Mouse (Mus musculus) small intestine, adult 2 months (tissue): ENCODE data around the gene Tctn1. TPM values are rescaled to one million over a fixed set of nuclear protein-coding genes. Genes with fewer than 3 reads are reported as not detected.

Experiments
- H3K27ac ChIP-seq: fragments of 200-500 bp; 2 replicates; pipeline ENCODE4 v1.5.1; 2012; ENCODE audit warnings: low read depth, low read length, control low read depth, inconsistent platforms; ENCODE audit not compliant: insufficient read depth
- H3K27me3 ChIP-seq: fragments of 200-500 bp; 2 replicates; pipeline ENCODE4 v1.6.1; 2012; ENCODE audit warnings: mild to moderate bottlenecking, moderate library complexity, low read length, inconsistent platforms; ENCODE audit not compliant: control insufficient read depth, insufficient read depth
- H3K36me3 ChIP-seq: fragments of 200-500 bp; 2 replicates; pipeline ENCODE4 v1.6.1; 2012; ENCODE audit warnings: mild to moderate bottlenecking, low read length, control low read depth, inconsistent platforms; ENCODE audit not compliant: control insufficient read depth, insufficient read depth
- H3K4me1 ChIP-seq: fragments of 200-500 bp; 2 replicates; pipeline ENCODE4 v1.6.1; 2012; ENCODE audit warnings: low read length, inconsistent platforms, mixed read lengths; ENCODE audit not compliant: control insufficient read depth, insufficient read depth, insufficient read length
- H3K4me3 ChIP-seq: fragments of 200-500 bp; 2 replicates; pipeline ENCODE4 v1.5.1; 2012; ENCODE audit warnings: low read depth, mild to moderate bottlenecking, control low read depth, inconsistent platforms, low read length, moderate library complexity
- CTCF ChIP-seq: fragments of 200-500 bp; IDR thresholded peaks from 2 replicates; pipeline ENCODE4 v1.5.1; 2012; ENCODE audit warnings: low read depth, mild to moderate bottlenecking, control low read depth, inconsistent platforms, low read length, moderate library complexity, mixed read lengths; ENCODE audit not compliant: insufficient replicate concordance, insufficient read length; ENCODE audit errors: extremely low read depth
- POLR2A ChIP-seq: fragments of 200-500 bp; IDR thresholded peaks from 2 replicates; pipeline ENCODE4 v1.6.1; 2012; ENCODE audit warnings: low read depth, mild to moderate bottlenecking, control low read depth, inconsistent platforms, low read length, moderate library complexity
- WGBS: fragments of 180-500 bp; shearing (Covaris S2); methylation state at CpG from one replicate; pipeline ENCODE4 v1.1.7; 2018; 5-methylcytosine and 5-hydroxymethylcytosine counted together
- polyA plus RNA-seq: library from polyadenylated mRNA; depleted of rRNA; stranded (reverse); fragments of >200 nt; gene quantifications from 2 replicates; pipeline ENCODE4 v1.2.3, GENCODE M21; 2012

The Tctn1 gene
- polyA plus RNA-seq, 1 experiment: 12.5 TPM

- H3K27me3 ChIP-seq: no peaks in the 10 kb centered on the region; the same call in 1 of the 2 replicates
- peak overlapping the region; percentile 24; the same call in 1 of the 2 replicates for H3K27ac ChIP-seq
- no peak for TF ChIP-seq POLR2A
- no peak for TF ChIP-seq CTCF
- WGBS: 70% methylated on average over 6 of the region's 6 CpGs
- H3K36me3 ChIP-seq: no peaks in the 10 kb centered on the region
- no peaks in the 10 kb centered on the region for H3K4me1 ChIP-seq
- no peak overlapping the region for H3K4me3 ChIP-seq
These were observed 55.4 kb downstream of the Tctn1 start for GRCm38 (mm10) chr5:122208909-122209308.

DNA sequence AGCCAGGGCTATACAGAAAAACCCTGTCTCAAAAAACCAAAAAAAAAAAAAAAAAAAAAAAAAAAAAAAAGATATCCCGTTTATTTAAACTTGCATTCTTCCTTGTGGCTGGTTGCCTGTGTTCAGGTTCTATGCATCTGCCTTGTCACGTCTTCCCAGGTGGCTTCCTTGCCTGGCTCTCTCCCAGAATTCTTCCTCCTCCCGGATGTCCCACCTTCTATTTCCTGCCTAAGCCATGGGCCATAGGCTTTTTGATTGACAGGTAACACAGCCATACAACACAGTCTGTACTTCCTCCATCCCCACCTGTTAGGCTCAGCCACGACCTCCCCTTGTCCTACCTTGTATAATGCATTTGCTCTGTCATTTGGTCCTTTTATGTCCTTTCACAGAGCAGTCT, 57.8 kb downstream of the Tctn1 start, which contains the start of gene Hvcn1:
Hvcn1 (plus strand) TSS at position 330 of the 400 bp plus-strand sequence.
- TF ChIP-seq CTCF: no peak
- no peak for TF ChIP-seq POLR2A
- peak within 1 kb of the TSS; percentile 9 for H3K27ac ChIP-seq
- no peaks in the 10 kb centered on the region for H3K36me3 ChIP-seq
- no peaks in the 10 kb centered on the region for H3K4me1 ChIP-seq
- peak within 1 kb of the TSS; percentile 25; the same call in 1 of the 2 replicates for H3K4me3 ChIP-seq
- H3K27me3 ChIP-seq: no peaks in the 10 kb centered on the region; the same call in 1 of the 2 replicates
- WGBS: 42% methylated on average over 4 of the region's 4 CpGs

GRCm38 (mm10) chr5:122204180-122204579, 60.1 kb downstream of the Tctn1 start:
- no peaks in the 10 kb centered on the region for H3K36me3 ChIP-seq
- H3K4me3 ChIP-seq: no peak overlapping the region
- H3K27me3 ChIP-seq: no peaks in the 10 kb centered on the region
- H3K4me1 ChIP-seq: 0 out of 2 replicates have a peak, but pooled peaks cover 2% of the 10 kb centered on the region
- no peak overlapping the region for H3K27ac ChIP-seq
- TF ChIP-seq POLR2A (no peak), CTCF (no peak)
- WGBS: 55% methylated on average over 2 of the region's 2 CpGs

DNA sequence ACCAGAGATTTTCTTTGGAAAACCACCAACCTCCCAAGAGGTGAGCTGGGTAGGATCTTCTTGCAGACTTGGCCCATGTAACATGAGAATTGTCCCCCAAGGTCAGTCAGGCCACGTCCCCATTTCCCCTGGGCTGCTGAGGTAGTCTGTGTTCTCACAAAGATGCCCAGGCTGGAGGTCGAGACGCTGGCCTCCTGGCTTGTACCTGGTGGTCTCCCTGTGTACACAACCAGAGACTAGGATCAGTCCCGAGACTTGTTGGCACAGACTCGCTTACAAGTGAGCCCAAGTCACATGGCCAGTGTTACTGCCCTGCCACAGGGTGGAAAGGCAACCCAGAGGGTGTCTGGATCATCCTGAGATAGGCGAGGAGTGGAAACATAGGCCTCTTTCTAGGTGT, 62.4 kb downstream of the Tctn1 start:
- H3K4me1 ChIP-seq: 0 out of 2 replicates have a peak, but pooled peaks cover 2% of the 10 kb centered on the region
- no peak for TF ChIP-seq CTCF
- no peaks in the 10 kb centered on the region for H3K36me3 ChIP-seq
- H3K27ac ChIP-seq: no peak overlapping the region
- WGBS: 93% methylated on average over 6 of the region's 6 CpGs
- H3K4me3 ChIP-seq: no peak overlapping the region
- no peaks in the 10 kb centered on the region for H3K27me3 ChIP-seq

GRCm38 (mm10) chr5:122200872-122201271, 63.4 kb downstream of the Tctn1 start:
- 86% methylated on average over 4 of the region's 4 CpGs for WGBS
- Histone ChIP-seq H3K36me3 (no peaks in the 10 kb centered on the region), H3K27ac (no peak overlapping the region), H3K4me3 (no peak overlapping the region), H3K27me3 (no peaks in the 10 kb centered on the region), H3K4me1 (0 out of 2 replicates have a peak, but pooled peaks cover 2% of the 10 kb centered on the region)
- TF ChIP-seq POLR2A (no peak), CTCF (no peak)

- peak overlapping the region; percentile 59; the same call in 1 of the 2 replicates for H3K27ac ChIP-seq
- no peaks in the 10 kb centered on the region for H3K27me3 ChIP-seq
- whole genome bisulfite sequencing: 18% methylated on average over 3 of the region's 4 CpGs
- peaks cover 8% of the 10 kb centered on the region; the same call in 1 of the 2 replicates for H3K4me1 ChIP-seq
- no peak overlapping the region for H3K4me3 ChIP-seq
- peak; percentile 21; the same call in 1 of the 2 replicates for TF ChIP-seq CTCF
- no peak for TF ChIP-seq POLR2A
- no peaks in the 10 kb centered on the region for H3K36me3 ChIP-seq
These were observed 71.9 kb downstream of the Tctn1 start for GRCm38 (mm10) chr5:122192347-122192746.

DNA sequence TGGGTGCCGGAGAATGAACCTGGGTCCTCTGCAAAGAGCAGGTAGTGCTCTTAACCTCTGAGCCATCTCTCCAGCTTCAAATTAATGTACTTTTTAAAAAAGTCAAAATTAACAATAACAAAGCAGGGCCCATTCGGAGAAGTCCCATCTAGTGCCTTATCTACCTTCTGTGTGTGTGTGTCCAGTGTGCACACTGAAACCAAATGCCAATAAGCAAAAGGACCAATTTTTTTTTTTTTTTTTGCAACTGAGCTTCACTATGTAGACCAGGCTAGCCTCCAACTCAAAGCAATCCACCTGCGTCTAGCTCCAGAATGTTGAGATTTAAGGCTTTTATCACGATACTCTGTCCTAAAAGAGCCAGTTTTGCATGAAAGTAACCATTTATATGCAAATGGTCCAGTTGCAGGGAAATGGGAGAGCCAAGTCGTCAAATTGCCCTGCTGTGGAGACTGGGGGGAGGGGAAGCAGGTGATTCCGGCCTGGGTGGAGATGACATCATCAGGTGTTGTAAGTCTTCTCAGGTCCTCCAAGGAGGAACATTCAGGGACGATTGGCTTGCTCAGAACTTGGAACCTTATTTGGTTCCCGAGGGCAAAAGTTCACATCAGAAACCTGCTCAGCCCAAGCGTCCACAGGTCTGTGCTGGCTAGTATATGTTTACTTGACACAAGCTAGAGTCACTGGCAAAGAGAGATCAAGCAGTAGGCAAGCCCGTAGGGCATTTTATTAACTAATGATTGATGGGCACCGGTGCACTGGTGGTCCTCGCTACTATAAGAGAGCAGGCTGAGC, 72.8 kb downstream of the Tctn1 start:
- 53% methylated on average over 12 of the region's 12 CpGs for WGBS
- Histone ChIP-seq H3K4me1 (peaks cover 8% of the 10 kb centered on the region; the same call in 1 of the 2 replicates), H3K4me3 (no peak overlapping the region), H3K27ac (0 out of 2 replicates have a peak overlapping the region, but pooled peaks have one; percentile 22), H3K27me3 (no peaks in the 10 kb centered on the region), H3K36me3 (no peaks in the 10 kb centered on the region)
- TF ChIP-seq POLR2A (no peak), CTCF (no peak)
